Mouse (Mus musculus) embryo, embryonic 10 days (tissue): ENCODE results near the gene Ankmy1.

Experiments used
- DNase-seq: peaks from one replicate; pipeline ENCODE4 v3.0.0-alpha.2; 2015; ENCODE audit warnings: low spot score

The Ankmy1 gene

DNA sequence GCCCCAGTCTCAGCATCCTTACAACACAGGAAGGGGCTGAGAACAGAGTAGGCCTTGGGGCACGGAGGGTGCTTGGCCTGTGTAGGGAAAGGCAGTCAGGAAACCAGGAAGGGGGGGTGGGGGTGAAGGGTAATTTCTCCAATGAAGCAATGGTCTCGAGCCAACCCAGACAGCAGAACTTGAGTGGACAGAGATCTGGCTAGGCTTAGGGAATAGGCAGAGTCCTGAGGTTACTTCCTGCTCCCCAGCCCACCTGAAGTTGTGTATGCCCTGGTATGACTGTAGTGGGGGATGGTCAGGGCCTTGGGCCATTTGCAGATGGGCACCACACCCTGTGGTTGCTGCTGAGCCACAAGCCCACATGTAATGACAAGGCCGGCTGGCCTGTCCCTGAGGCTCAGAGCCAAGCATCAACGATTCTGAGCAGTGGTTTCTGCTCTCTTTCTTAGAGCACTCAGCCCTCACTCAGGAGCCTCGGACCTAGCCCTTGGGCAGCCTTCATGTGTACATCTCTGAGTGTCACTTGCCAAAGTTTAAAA lies 86.9 kb downstream of the Ankmy1 start:
- no peak for DNase-seq

DNA sequence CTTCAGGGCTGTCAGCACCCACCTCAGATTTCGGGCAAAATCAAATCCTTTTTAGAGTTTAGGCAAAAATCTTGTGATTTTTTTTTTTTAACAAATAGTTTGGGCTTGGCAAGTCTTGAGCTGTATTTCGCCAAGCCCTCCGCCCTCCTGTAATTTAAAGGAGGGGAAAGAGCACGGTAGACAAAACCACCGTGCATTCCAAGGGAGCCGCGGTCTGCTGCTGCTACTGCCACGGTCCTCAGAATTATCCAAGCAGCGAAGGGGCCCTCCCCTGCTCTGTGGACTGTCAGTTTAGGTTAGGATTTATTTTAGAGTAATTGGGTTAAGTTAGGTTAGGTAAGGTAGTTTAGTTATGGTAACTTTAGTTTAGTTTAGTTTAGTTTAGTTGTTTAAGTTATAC lies 87.6 kb downstream of the Ankmy1 start:
- DNase-seq, result no peak

DNA sequence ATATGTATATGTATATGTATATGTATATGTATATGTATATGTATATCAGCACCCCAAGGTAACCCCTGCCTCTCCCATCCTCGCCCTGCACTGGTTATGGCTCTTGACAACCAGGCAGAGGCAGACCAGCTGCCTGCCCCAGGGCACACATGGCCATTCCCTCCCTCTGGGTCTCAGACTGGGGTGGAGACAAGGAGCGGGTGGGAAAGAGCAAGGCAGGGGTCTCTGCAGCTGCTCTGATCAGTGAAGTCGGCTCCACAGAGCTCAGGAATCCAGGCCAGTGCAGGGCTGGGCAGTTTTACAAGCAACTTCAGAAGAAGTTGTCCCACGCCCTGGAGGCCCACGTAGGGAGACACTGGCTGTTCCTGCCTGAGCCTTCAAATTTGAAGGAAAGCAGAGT lies 88.4 kb downstream of the Ankmy1 start:
- DNase-seq, result no peak
